Mouse (Mus musculus) heart, postnatal 0 days (tissue): ENCODE results near the gene Dnhd1. TPM values are rescaled to one million over a fixed set of nuclear protein-coding genes. Genes with fewer than 3 reads are reported as not detected.

Experiments
- ATAC-seq: fragments of 200-750 bp; cut with Nextera tagmentation; 2 replicates; pipeline ENCODE4 v1.8.0; 2017; ENCODE audit warnings: low read depth, moderate number of reproducible peaks, moderate library complexity; ENCODE audit not compliant: insufficient read depth
- DNase-seq: peaks from one replicate; pipeline ENCODE4 v3.0.0-alpha.2; 2016; ENCODE audit warnings: low spot score
- H3K27ac ChIP-seq: fragments of 300-500 bp; sonication (generic); 2 replicates; pipeline ENCODE4 v1.5.1; 2014; ENCODE audit warnings: low read depth, mild to moderate bottlenecking
- H3K27me3 ChIP-seq: fragments of 300-500 bp; sonication (generic); 2 replicates; pipeline ENCODE4 v1.6.1; 2014; ENCODE audit warnings: low read length, mixed read lengths; ENCODE audit not compliant: control insufficient read depth, insufficient read depth
- H3K36me3 ChIP-seq: fragments of 300-500 bp; sonication (generic); replicated peaks from 2 replicates; pipeline ENCODE4 v1.6.1; 2014; ENCODE audit warnings: low read length, mixed read lengths; ENCODE audit not compliant: control insufficient read depth, insufficient read depth
- H3K4me1 ChIP-seq: fragments of 300-500 bp; sonication (generic); 2 replicates; pipeline ENCODE4 v1.6.1; 2014; ENCODE audit warnings: antibody characterized with exemption; ENCODE audit not compliant: control insufficient read depth, insufficient read depth
- H3K4me2 ChIP-seq: fragments of 300-500 bp; sonication (generic); 2 replicates; pipeline ENCODE4 v1.6.1; 2014; ENCODE audit warnings: low read depth, mild to moderate bottlenecking, low read length, moderate library complexity
- H3K4me3 ChIP-seq: fragments of 300-500 bp; sonication (generic); 2 replicates; pipeline ENCODE4 v1.5.1; 2014; ENCODE audit warnings: low read depth, low read length
- H3K9ac ChIP-seq: fragments of 300-500 bp; sonication (generic); replicated peaks from 2 replicates; pipeline ENCODE4 v1.6.1; 2014; ENCODE audit warnings: low read depth, low read length, mixed read lengths
- H3K9me3 ChIP-seq: fragments of 300-500 bp; sonication (generic); replicated peaks from 2 replicates; pipeline ENCODE4 v1.6.1; 2016; ENCODE audit warnings: low read length; ENCODE audit not compliant: control insufficient read depth
- CTCF ChIP-seq: IDR thresholded peaks from 2 replicates; pipeline ENCODE4 v1.5.1; 2016; ENCODE audit warnings: antibody characterized with exemption, control low read depth, low read depth
- EP300 ChIP-seq: IDR thresholded peaks from 2 replicates; pipeline ENCODE4 v1.6.1; 2016; ENCODE audit warnings: antibody characterized with exemption, low read depth
- WGBS: fragments of 180-500 bp; shearing (Covaris S2); extraction: QIAGEN DNeasy Blood & Tissue Kit; methylation state at CpG from one replicate; pipeline ENCODE4 v1.1.7; 2014; 5-methylcytosine and 5-hydroxymethylcytosine counted together
- polyA plus RNA-seq: library from polyadenylated mRNA; unstranded; fragments of >200 nt; fragmentation: Nextera tagmentation; extraction: Ambion mirVana; gene quantifications from 2 replicates; pipeline ENCODE4 v1.2.1, GENCODE M21; 2015
- total RNA-seq: library from RNA; depleted of rRNA; stranded (reverse); fragments of >200 nt; gene quantifications from 2 replicates; pipeline ENCODE4 v1.2.3, GENCODE M21; 2014; ENCODE audit warnings: low replicate concordance; rRNA removed

Dnhd1 gene
- total and polyA plus RNA-seq, 2 experiments from 2014 or later, result 0.03 to 1.9 TPM

DNA sequence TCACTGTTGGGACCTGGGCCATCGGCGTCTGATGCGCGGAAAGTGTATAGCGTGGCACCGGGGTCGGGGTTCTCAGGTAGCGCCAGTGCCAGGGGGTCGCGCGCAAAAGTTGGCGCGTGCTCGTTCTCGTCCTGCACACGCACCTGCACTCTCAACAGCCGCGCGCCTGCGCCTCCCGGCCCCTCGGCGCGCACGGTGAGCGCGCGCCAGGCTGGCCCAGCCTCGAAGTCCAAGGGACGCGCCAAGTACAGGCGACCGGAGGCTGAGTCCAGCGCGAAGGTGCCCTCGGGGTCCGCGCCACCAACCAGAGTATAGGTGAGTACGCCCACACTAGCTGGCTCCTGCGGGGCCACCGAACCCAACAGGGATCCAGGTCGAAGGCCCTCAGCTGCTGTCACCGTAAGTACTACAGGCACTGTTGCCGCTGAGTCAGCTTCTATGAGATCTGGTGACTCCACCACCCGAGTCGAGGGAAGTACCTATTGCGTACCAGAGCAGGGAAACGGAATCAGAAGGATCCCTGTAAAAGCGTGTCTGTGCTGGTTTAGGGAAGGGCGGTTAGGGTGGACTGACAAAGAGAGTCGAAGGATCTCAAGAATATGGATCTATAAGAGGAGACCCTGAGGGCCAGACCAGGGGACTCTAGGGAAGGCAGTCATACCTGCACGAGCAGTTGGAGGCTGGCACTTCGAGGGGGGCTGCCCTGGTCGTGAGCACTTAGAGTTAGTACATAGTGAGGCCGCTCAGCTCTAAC lies 112.1 kb downstream of the Dnhd1 start:
- no peak overlapping the region for H3K27ac ChIP-seq
- WGBS, result 31% methylated on average over 52 of the region's 55 CpGs
- H3K4me3 ChIP-seq, result peak overlapping the region; percentile 33
- H3K4me1 ChIP-seq, result 0 out of 2 replicates have a peak, but pooled peaks cover 8% of the 10 kb centered on the region
- ATAC-seq (peak; percentile 12; the same call in 1 of the 2 replicates), DNase-seq (no peak)
- peak overlapping the region; percentile 59 for H3K4me2 ChIP-seq
- H3K9me3 ChIP-seq, result no peaks in the 10 kb centered on the region
- H3K36me3 ChIP-seq, result peaks cover 22% of the 10 kb centered on the region
- TF ChIP-seq CTCF (no peak), EP300 (no peak)
- H3K27me3 ChIP-seq, result peaks cover 27% of the 10 kb centered on the region
- no peak overlapping the region for H3K9ac ChIP-seq

- TF ChIP-seq EP300 (no peak), CTCF (no peak)
- H3K27me3 ChIP-seq, result peaks cover 27% of the 10 kb centered on the region
- H3K9me3 ChIP-seq, result no peaks in the 10 kb centered on the region
- H3K4me3 ChIP-seq, result no peak overlapping the region
- ATAC-seq, result no peak
- no peak overlapping the region for H3K9ac ChIP-seq
- 0 out of 2 replicates have a peak, but pooled peaks cover 8% of the 10 kb centered on the region for H3K4me1 ChIP-seq
- H3K4me2 ChIP-seq, result no peak overlapping the region
- DNase-seq, result no peak
- WGBS, result 91% methylated on average over 11 of the region's 11 CpGs
- H3K36me3 ChIP-seq, result peaks cover 17% of the 10 kb centered on the region
- no peak overlapping the region for H3K27ac ChIP-seq
Measured at GRCm38 (mm10) chr7:105764331-105764730, 113.7 kb downstream of the Dnhd1 start.

DNA sequence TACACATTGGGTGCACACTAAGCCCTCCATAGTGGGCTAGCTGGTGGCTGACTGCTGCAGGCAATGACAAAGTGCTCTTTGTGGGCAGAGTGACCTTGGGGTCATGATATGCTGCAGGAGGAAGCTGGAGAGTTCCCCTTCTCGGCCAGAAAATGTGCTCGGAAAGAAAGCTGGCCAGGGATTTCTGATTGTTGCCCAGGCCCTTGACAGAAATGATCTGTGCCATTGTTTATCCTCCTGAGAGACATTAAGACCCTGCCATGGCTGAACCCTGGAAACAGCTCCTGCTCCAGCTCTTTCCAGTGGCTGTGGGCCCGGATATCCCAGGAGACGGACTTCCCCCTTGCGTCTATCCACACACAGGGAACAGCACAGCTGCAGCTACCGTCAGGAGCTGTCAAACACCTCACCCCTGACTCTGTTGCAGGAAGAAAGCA lies 117.1 kb downstream of the Dnhd1 start:
- DNase-seq (no peak), ATAC-seq (no peak; the same call in 1 of the 2 replicates)
- Histone ChIP-seq H3K27ac (peak overlapping the region; percentile 32), H3K4me1 (0 out of 2 replicates have a peak, but pooled peaks cover under 1% of the 10 kb centered on the region), H3K36me3 (peaks cover 27% of the 10 kb centered on the region; the same call in 1 of the 2 replicates), H3K9me3 (no peaks in the 10 kb centered on the region), H3K27me3 (peaks cover 16% of the 10 kb centered on the region; the same call in 1 of the 2 replicates), H3K4me3 (no peak overlapping the region), H3K4me2 (no peak overlapping the region), H3K9ac (no peak overlapping the region)
- no peak for TF ChIP-seq CTCF
- TF ChIP-seq EP300, result no peak
- WGBS, result 22% methylated on average over 6 of the region's 6 CpGs

- no peak overlapping the region for H3K4me2 ChIP-seq
- no peak overlapping the region for H3K9ac ChIP-seq
- no peak for DNase-seq
- H3K36me3 ChIP-seq, result peaks cover 14% of the 10 kb centered on the region; the same call in 1 of the 2 replicates
- H3K4me3 ChIP-seq, result no peak overlapping the region
- H3K27ac ChIP-seq, result no peak overlapping the region
- no peaks in the 10 kb centered on the region for H3K4me1 ChIP-seq
- no peak for TF ChIP-seq CTCF
- TF ChIP-seq EP300, result no peak
- H3K9me3 ChIP-seq, result no peaks in the 10 kb centered on the region
- H3K27me3 ChIP-seq, result no peaks in the 10 kb centered on the region
- no peak for ATAC-seq
- WGBS, result 68% methylated on average over 3 of the region's 3 CpGs
Measured at GRCm38 (mm10) chr7:105769959-105770358, 119.3 kb downstream of the Dnhd1 start.

Other genes with a start within 250 kb of the Dnhd1 start
- not detected in 2 replicates for gene Cnga4, start 246.3 kb upstream of the Dnhd1 start, total RNA-seq
- not detected in 2 replicates for gene Cnga4, start 246.3 kb upstream of the Dnhd1 start, polyA plus RNA-seq
- not detected in 2 replicates for gene Cckbr, start 225.1 kb upstream of the Dnhd1 start, total RNA-seq
- not detected in 2 replicates for gene Cckbr, start 225.1 kb upstream of the Dnhd1 start, polyA plus RNA-seq
- gene Cavin3, start 168.5 kb upstream of the Dnhd1 start, total RNA-seq, result 75.4 and 84.2 TPM in 2 replicates
- gene Cavin3, start 168.5 kb upstream of the Dnhd1 start, polyA plus RNA-seq, result 78.6 and 79.9 TPM in 2 replicates
- 159 and 173 TPM in 2 replicates for gene Smpd1, start 96.5 kb upstream of the Dnhd1 start, total RNA-seq
- gene Smpd1, start 96.5 kb upstream of the Dnhd1 start, polyA plus RNA-seq, result 81.0 and 85.3 TPM in 2 replicates
- gene Apbb1, start 69.2 kb upstream of the Dnhd1 start, total RNA-seq, result 48.0 and 170 TPM in 2 replicates
- gene Apbb1, start 69.2 kb upstream of the Dnhd1 start, polyA plus RNA-seq, result 67.3 and 69.7 TPM in 2 replicates
- gene Hpx, start 50.7 kb upstream of the Dnhd1 start, total RNA-seq, result 0.38 and 1.0 TPM in 2 replicates
- 0.15 and 0.18 TPM in 2 replicates for gene Hpx, start 50.7 kb upstream of the Dnhd1 start, polyA plus RNA-seq
- 32.3 and 56.5 TPM in 2 replicates for gene Trim3, start 17.3 kb upstream of the Dnhd1 start, total RNA-seq
- 18.0 and 18.1 TPM in 2 replicates for gene Trim3, start 17.3 kb upstream of the Dnhd1 start, polyA plus RNA-seq
- 54.2 and 128 TPM in 2 replicates for gene Timm10b, start 10.8 kb upstream of the Dnhd1 start, total RNA-seq
- 211 and 213 TPM in 2 replicates for gene Timm10b, start 10.8 kb upstream of the Dnhd1 start, polyA plus RNA-seq
- 53.4 and 80.4 TPM in 2 replicates for gene Arfip2, start 10.4 kb upstream of the Dnhd1 start, total RNA-seq
- 31.7 and 32.9 TPM in 2 replicates for gene Arfip2, start 10.4 kb upstream of the Dnhd1 start, polyA plus RNA-seq
- gene Gm45799, start 10.3 kb upstream of the Dnhd1 start, total RNA-seq, result 40.0 and 126 TPM in 2 replicates
- gene Gm45799, start 10.3 kb upstream of the Dnhd1 start, polyA plus RNA-seq, result 58.4 and 62.6 TPM in 2 replicates
- gene Ilk, start 85.8 kb downstream of the Dnhd1 start, total RNA-seq, result 228 and 240 TPM in 2 replicates
- gene Ilk, start 85.8 kb downstream of the Dnhd1 start, polyA plus RNA-seq, result 272 and 276 TPM in 2 replicates
- 17.9 and 21.8 TPM in 2 replicates for gene Rrp8, start 86.6 kb downstream of the Dnhd1 start, total RNA-seq
- gene Rrp8, start 86.6 kb downstream of the Dnhd1 start, polyA plus RNA-seq, result 15.5 and 17.1 TPM in 2 replicates
- 108 and 159 TPM in 2 replicates for gene Taf10, start 93.5 kb downstream of the Dnhd1 start, total RNA-seq
- gene Taf10, start 93.5 kb downstream of the Dnhd1 start, polyA plus RNA-seq, result 80.1 and 88.4 TPM in 2 replicates
- 89.7 and 99.9 TPM in 2 replicates for gene Tpp1, start 101.4 kb downstream of the Dnhd1 start, total RNA-seq
- gene Tpp1, start 101.4 kb downstream of the Dnhd1 start, polyA plus RNA-seq, result 54.8 and 61.2 TPM in 2 replicates
- 19.3 and 27.2 TPM in 2 replicates for gene Dchs1, start 136.8 kb downstream of the Dnhd1 start, total RNA-seq
- 1.9 and 2.1 TPM in 2 replicates for gene Dchs1, start 136.8 kb downstream of the Dnhd1 start, polyA plus RNA-seq
- gene Mrpl17, start 160.3 kb downstream of the Dnhd1 start, total RNA-seq, result 18.6 and 46.1 TPM in 2 replicates
- 207 and 217 TPM in 2 replicates for gene Mrpl17, start 160.3 kb downstream of the Dnhd1 start, polyA plus RNA-seq